Mouse (Mus musculus): ENCODE data around the gene Gm30191.

Gm30191 gene

DNA sequence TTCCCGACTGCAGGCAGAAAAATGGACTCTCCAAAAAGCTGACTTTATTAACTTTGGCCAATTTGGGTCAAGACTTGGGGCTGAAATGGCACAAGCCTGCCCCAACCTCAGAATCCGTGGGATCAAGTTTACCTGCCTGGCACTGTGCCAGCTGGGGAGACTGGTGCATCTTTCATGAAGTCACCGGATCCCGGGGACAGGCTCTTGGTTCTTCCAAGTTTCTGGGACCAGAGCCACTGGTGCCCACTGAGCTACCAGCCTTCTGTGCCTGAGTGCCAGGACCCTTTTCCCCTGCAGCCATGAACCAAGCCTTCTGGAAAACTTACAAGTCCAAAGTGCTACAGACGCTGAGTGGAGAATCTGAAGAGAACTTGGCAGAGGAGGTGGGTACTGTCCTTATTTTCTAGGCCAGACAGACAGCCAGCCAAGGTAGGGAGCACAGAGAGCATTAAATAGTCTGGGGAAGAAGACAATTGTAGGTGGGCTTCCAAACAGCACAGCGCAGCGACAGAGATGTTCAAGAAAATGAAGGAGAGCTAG is at the start of gene Gm30191:
Gene Gm30191 (plus strand): TSS at position 217 of the 540 bp plus-strand sequence.
- no peak for DNase-seq (ENCODE audit: low spot score in 2 of 2)

DNA sequence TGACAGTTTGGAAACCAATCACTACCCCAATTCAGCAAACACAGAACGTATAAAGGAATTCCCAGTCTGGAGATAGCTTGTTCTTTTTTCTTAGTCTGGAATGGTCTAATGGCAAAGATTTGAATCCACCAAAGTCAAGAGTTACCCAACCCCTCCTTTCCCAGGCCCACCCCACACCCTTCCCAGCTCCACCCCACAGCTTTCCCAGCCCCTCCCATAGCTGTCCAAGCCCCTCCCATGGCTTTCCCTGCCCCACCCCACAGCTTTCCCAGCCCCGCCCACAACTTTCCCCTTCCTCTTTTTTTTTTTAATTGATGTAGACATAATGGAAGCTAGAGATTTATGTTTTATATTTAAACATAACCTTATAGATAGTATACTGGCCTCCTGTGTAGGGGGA is 47.4 kb upstream of the Gm30191 start:
- no peak for DNase-seq (ENCODE audit: low spot score in 2 of 2)

DNA sequence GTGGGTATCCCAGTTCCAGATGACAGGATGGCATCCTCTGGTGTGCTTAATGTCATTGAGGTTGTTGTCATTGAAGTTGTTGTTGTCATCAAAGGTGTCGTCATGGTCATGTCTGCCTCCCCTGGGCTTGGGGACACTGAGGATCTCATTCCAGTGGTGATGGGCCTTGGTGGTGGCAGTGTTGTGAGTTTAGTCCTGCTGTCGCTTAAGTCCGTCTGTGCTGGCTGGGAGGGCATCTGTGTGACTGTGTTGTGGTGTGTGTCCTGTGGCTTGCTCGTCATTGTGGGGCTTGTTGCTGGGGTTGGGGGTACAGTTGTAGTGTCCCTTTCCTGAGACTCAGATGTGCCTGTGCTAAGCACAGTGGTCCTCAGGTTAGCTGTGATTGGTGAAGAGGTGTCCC is 43.8 kb upstream of the Gm30191 start, which contains the start of gene Gm7534:
Gene Gm7534 (minus strand): TSS at position 101 of the 400 bp plus-strand sequence.
- DNase-seq (ENCODE audit: low spot score in 2 of 2): no peak

DNA sequence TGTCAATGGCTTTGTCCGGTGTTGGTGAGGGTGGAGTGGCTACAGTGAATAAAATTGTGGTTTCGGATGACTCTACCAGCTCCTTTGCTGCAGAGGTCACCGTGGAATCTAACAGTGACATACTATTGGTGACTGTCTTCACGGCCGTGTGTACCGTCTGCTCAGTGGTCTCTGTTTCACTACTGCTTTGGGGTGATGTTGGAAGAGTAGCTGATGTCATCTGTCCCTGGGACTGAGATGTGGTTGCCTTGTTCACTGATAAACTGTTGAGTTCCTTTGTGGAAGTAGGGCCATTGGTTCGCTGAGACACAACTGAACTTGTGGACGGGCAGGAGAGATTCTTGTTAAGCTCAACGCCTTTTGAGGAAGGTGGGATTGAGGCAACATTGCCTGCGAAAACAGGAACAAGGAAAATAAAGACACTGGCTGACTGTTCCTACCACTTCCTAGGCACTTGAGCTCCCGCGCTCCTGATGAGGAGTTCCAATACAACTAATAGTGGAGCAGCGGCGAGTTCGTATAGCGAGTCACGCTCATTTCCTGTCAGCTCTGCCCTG is 43.3 kb upstream of the Gm30191 start:
- DNase-seq (ENCODE audit: low spot score in 2 of 2): no peak

DNA sequence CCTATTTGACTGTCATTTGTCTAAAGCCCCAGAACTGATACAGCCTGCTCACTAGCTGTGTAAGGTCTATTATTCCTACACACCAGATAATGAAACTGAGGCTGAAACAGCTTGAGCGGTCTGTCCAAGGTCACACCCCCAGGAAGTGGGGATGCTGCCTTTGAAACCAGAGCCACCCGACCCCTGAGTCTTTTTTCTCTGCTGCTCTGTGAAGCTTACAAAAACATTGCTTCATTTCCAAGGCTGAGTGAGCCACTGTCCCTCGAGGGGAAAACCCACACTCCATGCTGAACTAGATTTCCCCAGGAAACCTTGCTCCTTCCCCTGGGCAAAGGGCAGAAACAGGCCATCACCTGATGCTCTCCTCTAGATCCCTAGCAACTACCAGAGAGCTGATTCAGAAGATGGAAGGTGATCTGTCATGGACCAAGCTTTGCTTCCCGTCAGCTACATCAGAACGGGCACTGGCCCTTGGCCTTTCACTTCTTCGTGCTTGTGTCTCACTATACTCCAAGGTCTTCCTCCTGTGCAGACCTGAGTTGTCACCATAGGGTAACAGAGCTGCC is 40.2 kb upstream of the Gm30191 start:
- no peak for DNase-seq (ENCODE audit: low spot score in 2 of 2)

DNA sequence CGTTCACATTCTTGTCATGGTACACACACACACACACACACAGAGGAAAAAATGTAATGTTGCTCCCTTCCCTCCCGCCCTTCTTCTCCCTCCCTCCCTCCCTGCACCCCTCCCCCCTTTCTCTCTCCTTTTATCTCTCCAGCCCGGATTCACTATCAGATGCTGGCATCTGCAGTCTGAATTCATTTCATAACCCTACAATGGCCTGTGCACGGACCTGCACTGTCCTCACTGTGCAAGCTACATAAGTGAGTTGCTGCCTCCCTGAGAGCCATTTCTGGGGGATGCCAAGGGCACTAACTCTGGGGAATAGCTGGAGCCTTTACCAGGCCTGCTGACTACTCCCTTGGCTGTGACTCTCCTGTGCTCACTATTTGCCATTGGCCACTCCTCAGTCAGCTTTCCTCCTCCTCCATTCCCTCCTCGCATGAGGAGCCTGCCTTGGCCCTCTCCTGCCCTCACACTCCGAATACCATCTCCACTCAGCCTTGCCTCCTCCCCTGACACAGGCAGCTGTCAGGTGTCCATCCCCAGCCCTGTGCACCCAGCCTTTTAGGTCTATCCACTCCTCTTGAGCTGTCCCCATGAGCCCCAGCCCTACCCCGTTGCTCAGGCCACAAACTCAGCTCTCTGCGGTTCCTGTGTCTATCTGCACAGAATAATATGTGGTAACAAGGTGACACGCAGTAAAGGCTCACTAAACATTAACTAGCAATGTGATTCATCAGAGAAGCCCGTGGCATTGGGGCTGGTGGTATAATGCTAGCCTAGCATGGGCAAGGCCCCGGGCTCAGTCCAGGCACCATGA is 23.7 kb upstream of the Gm30191 start:
- no peak for DNase-seq (ENCODE audit: low spot score in 2 of 2)

DNA sequence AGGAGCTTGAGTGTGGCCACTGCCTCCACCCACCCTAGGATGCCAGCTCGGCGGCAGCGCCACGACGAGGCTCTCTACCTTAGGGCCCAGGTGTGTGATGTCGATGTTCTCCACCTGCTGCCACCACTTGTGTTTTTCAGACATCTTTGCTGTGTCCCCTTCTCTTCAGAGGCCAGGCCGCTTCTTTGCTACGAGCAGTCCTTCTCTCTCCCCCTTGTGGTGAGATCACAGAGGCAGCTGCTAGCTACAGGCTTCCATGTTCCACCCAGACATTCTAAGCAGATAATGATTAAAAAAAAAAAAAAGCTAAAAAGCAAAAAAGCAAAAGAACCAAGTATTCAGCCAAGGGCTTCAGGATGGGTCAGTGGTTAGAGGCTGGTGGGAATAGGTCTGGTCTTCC is 19.5 kb upstream of the Gm30191 start, which contains the start of gene Catsper4:
Gene Catsper4 (minus strand): TSS at position 190 of the 400 bp plus-strand sequence.
- peak in 1 of 2 experiments; percentile 31 for DNase-seq (ENCODE audit: low spot score in 2 of 2)

DNA sequence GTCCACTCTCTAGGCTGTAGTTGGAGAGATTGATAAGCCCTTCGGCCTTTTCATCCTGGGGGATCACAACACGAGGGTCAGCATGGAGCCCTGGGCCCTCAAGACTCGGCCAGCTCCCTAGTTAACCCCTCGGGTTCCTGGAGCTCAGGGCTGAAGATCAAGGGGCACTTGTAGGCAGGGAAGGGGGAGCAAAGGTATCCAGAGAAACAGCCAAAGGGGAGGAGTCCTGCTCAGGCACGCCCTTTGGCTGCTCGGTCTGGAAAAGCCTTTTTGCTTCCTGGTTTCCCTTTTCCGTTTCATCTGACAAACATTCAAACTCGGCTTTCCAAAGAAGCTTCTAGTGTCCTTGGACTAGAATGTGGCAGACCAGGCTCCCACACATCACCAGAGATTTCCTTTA is 16.3 kb upstream of the Gm30191 start:
- no peak for DNase-seq (ENCODE audit: low spot score in 2 of 2)

DNA sequence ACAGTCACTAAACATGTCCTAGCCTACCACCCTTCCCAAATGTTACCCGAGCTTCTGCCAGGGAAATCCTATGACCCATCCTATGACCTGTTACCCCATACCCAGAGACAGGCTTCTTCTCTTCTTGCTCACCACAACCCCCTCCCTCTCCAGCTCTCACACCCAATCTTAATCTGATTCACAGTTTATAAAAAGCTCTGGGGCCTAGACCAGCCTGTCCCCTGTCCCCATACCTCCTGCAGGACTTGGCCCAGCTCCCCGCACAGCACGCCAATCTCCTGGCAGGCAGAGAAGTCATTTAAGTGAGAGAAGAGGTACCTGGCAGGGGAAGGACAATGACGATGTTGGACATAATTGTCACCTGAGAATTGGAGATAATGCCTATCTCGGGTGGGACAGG is 11.9 kb upstream of the Gm30191 start:
- DNase-seq (ENCODE audit: low spot score in 2 of 2): no peak

DNA sequence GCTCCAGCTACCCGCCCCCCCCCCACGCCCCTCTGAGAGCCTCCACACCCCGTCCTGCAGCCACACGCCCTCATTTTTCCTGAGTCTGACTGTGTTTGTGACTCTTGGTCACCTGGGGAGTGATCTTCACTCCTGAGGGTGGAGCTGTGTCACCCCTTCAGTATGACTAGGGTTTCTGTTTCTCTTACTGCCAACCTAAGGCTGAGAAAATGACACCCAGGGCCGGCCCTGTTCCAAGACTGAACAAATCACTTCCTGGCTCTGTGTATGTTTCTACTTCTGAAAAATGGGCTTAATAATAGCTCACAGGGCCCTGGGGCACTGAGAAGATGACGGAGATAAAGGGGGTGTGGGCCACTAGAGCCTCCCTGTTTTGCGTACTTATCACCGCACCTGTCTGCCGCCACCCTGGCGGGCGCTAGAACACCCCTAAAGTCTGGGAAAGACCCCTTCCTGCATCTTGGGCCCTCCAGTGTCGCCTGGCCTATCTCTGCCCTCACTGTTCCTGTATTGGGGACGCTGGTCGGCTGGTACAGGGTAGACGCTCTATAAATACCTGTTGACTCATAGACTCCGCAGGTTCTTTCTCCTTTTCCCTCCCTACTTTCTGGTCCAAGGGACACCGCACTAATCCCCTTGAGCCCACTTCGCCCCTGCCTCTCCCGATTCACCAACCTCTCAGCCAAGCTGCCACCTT is 9.0 kb upstream of the Gm30191 start:
- DNase-seq (ENCODE audit: low spot score in 2 of 2): no peak

DNA sequence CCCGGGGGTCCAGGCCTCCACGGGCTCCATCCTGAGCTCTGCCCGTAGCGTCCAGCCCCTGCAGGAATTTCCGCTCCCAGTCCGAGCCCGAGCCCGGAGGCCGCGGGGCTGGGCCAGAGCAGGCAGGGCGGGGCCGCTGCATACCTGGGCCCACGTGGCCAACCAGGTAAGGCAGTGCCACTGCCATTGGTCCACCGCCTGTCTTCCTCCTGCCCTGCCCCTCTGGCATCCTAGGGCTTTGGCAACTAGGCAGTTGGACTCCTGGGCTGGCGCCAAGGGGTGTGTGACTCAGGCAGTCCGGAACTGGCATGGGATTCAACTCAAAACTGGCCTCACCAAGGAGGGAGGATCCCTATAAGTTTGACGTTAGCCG is 8.5 kb upstream of the Gm30191 start, which contains the start of gene Cnksr1:
Gene Cnksr1 (minus strand): TSS at position 121 of the 373 bp plus-strand sequence.
- DNase-seq (ENCODE audit: low spot score in 2 of 2): no peak

DNA sequence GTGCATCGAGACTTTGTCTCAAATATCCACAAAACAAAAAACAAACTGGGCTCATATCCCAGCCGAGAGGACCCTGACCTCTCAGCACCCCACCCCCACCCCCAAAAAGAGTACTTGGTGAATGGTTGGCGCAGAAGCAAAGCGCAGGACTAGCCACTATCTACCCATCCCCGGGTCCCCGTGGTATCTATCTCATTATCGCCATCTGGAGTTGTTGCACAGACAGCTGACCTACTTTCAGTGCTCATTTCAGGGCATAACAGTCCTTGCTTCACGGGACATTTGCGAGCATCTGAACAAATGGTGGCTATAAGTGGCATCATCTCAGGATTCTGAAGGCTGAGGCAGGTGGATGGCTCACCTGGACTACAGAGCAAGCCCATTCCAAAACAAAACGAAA is 8.0 kb upstream of the Gm30191 start:
- DNase-seq (ENCODE audit: low spot score in 2 of 2): no peak

DNA sequence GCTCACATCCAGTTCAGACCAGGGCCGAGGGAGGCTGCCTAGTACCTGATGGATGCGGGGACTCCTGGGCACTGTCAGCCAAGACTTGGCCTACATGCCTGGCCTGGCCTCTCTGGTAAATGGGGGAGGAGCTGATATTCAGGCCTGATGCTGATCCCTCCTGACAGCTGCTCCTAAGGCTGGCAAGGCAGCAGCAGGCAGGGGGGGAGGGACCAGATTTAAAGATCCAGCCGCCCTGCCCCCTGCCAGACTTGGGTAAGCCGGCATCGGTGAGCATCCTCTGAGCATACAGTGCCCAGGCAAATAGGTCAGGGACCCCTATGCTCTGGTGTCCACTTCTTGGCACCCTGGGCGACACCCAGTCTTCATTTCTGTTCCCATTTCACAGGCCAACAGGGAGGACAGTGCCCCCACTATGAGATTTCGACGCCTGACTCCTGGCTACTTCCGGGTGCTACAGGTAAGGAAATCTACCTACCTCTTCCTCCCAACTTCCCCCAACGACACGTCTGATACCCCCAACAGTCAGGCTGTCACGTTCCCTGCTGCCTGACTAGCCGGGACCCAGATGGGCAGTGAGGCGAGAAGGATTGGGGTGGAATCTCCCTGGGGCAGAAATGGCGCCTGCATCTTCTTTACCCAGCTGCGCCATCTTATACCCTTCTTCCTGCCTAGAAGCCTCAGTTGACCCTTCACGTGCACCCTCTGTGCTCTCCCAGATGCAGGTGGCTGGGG is 3.1 kb upstream of the Gm30191 start, which contains the start of gene E130218I03Rik:
Gene E130218I03Rik (plus strand): TSS at position 147 of the 735 bp plus-strand sequence.
- no peak for DNase-seq (ENCODE audit: low spot score in 2 of 2)

DNA sequence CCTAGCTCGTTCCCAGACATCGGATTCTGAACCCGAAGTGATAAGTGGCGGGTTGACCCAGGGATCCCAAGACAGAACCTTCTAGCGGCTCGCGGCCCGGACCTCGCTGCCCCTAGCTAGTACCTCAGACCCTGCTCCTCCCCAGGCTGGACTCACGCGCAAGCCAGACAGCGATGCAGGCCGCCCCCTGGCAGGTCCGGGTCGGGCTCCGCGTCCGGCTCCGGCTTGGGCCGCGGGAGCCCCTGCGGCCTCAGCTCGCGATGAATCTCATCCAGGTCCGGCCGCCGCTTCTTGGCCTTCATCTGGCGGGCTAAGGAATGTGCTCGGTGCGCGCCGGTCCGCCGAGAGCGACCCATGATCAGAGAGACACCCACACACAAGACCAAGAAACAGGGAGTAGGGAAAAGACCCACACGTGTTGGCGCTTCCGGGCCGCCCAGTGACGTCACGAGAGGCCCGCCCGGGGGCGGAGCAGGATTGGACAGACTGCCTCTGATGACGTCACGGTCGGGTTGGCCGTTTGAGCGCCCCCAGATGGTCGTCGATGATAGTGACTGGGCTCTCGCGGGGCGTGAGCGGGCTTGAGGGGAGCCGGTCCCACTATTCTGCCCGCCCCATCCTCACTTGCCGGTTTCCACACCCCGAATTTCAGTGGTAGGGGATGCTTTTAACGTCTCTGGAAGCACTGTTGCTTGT is 1.4 kb upstream of the Gm30191 start, which contains the start of gene Zfp593:
Gene Zfp593 (minus strand): TSS at position 445 of the 696 bp plus-strand sequence.
- peak; percentile 92 to 98 for DNase-seq (ENCODE audit: low spot score in 2 of 2)

DNA sequence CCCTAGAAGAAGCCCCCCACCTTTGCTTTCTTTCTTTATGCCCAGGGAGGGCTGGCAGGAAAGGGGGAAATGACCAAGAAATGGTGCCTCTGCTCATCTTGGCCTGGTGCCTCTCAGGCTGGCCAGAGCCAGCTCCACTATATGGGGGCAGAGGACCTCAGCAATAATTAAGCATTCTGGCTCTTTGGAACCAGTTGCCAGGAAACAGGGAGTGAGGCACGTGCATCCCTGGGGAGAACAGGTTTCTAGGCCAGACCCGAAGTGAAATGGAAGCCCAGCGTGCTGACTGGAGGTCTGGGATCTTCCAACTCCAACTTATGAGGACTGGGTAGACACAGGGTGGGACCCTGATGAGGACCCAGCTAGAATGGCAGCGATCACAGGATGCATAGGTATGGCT is 479 bp upstream of the Gm30191 start:
- DNase-seq (ENCODE audit: low spot score in 2 of 2): no peak

DNA sequence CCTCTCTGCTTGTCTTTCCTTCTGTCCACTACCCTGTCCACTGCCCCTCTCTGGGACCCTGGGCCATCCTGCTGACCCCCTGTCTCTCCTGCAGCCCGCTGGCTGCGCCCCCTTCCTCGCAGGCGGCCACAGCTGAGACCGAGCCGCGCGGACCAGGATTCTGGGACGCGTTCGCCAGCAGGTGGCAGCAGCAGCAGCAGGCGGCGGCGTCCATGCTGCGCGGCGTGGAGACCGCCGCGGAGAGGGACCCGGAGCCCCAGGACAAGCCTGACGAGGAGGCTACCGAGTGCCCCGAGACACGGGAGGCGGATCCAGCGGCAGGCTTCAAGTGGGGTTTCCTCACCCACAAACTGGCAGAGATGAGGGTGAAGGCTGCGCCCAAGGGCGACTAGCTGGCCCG is 2.9 kb downstream of the Gm30191 start:
- peak; percentile 42 to 82 for DNase-seq (ENCODE audit: low spot score in 2 of 2)

DNA sequence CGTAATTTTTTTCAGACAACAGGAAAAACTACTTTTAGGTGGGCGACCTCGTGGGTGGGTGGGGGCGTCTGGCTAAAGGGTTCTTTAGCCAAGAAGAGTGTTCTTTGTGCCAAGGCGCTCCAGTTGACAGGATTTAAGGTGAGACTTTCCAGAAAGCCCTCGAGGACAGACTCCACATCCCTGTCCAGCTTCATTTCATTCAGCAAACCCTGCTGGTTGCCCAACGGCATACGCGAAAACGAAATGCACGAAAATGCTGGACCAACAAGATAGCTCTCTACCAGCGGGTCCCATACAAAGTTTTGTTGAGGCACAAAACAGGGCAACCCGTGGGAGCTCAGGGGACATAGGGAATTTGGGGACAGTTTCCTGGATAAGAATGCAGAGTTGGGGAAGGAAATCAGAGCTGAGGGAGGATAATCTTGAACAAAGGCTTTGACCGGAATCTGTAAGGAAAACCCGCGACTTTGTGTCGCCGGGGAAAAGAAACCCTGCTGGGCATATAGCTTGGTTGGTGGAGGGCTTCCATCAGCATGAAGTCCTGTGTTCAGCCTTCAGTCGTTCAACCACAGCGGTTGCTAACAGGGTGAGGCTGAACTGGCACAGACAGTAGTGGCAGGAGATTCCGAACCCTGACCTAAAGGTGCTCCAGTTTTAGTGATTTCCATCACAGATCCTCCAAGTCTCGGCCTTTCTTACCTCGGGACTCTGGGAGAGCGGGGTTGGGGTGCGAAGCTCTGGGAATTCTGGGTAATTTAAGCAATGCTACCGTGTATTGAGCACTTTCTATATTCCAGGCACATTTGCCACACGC is 3.6 kb downstream of the Gm30191 start:
- DNase-seq (ENCODE audit: low spot score in 2 of 2): no peak

DNA sequence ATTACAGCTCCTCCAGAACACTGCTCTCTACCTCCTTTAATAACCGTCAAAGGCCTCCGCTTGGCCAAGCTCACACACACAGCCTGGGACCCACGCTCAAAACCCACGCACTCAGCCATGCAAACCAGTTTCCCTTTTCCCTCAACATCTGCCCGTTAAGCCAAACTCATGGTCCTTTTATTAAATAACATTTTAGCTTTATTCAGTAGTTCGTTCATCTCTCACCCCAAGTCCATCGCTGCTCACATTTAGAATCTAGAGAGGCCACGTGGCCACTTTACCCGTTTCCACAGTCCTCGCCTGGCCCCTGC is 4.2 kb downstream of the Gm30191 start:
- no peak for DNase-seq (ENCODE audit: low spot score in 2 of 2)

DNA sequence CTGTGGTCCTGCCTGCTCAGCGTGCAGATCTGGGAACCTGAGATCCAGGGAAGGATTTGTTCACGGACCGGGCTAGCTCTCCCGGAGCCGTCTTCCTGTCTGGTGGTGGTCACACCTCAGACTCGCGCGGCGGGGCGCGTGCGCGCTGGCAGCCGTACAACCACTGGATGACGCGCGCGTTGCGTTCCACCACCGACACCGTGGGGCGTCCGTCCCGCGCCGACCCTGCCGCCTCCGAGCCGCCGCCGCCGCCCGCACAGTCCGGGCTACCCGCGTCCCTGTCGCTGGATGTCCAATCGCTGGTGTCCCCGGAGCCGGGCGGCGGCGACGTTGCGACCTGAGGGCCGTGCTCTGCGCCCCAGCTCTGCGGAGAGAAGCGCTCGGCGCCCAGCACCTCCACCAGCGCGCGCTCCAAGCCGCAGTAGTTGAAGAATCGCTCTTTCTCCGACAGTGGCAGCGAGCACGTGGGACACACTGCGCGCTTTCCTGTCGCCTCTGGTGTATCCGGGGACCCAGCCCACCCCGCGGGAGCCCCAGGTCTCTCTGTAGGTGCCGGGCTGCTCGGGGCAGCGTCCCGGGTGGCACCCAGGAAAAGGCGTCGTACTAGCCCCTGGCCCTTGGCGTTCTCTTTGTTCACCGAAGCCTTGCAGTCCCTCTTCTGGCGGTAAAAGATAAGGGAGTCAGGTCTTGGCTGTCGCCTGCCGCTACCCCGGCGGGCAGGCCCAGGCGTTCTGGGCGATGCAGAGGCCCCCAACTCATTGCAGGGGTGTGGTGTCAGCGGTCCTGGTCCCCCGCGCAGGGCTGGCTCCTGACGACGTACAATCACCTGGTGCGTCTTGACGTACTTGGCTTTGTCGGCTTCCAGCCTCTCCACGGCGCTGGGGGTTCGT is 4.8 kb downstream of the Gm30191 start:
- DNase-seq (ENCODE audit: low spot score in 2 of 2): peak; percentile 29 to 52
